Mouse (Mus musculus) embryonic facial prominence, embryonic 10.5 days (tissue): ENCODE measurements around the gene Ypel5. TPM values are rescaled to one million over a fixed set of nuclear protein-coding genes. Genes with fewer than 3 reads are reported as not detected.

ENCODE experiments used
- DNase-seq: peaks from one replicate; pipeline ENCODE4 v3.0.0-alpha.2; 2017; ENCODE audit warnings: low spot score
- H3K27ac ChIP-seq: fragments of 300-500 bp; sonication (generic); replicated peaks from 2 replicates; pipeline ENCODE4 v1.5.1; 2016; ENCODE audit warnings: mild to moderate bottlenecking
- H3K27me3 ChIP-seq: fragments of 300-500 bp; sonication (generic); replicated peaks from 2 replicates; pipeline ENCODE4 v1.6.1; 2016; ENCODE audit warnings: low read depth, mild to moderate bottlenecking; ENCODE audit not compliant: poor library complexity, severe bottlenecking
- H3K36me3 ChIP-seq: fragments of 300-500 bp; sonication (generic); replicated peaks from 2 replicates; pipeline ENCODE4 v1.6.1; 2016; ENCODE audit warnings: mild to moderate bottlenecking, moderate library complexity
- H3K4me1 ChIP-seq: fragments of 300-500 bp; sonication (generic); 2 replicates; pipeline ENCODE4 v1.6.1; 2016
- H3K4me3 ChIP-seq: fragments of 300-500 bp; sonication (generic); 2 replicates; pipeline ENCODE4 v1.5.1; 2016; ENCODE audit warnings: mild to moderate bottlenecking, moderate library complexity
- H3K9me3 ChIP-seq: fragments of 300-500 bp; sonication (generic); 2 replicates; pipeline ENCODE4 v1.6.1; 2016; ENCODE audit warnings: mild to moderate bottlenecking
- WGBS: fragments of 180-500 bp; shearing (Covaris S2); methylation state at CpG from one replicate; pipeline ENCODE4 v1.1.7; 2016; 5-methylcytosine and 5-hydroxymethylcytosine counted together
- polyA plus RNA-seq: library from polyadenylated mRNA; unstranded; fragments of >200 nt; fragmentation: Nextera tagmentation; extraction: Ambion mirVana; gene quantifications from 2 replicates; pipeline ENCODE4 v1.2.1, GENCODE M21; 2016

Ypel5 gene
- polyA plus RNA-seq, 1 experiment from 2014 or later: 28.0 TPM

GRCm38 (mm10) chr17:72820425-72820824, 15.8 kb upstream of the Ypel5 start:
- Histone ChIP-seq H3K36me3 (no peaks in the 10 kb centered on the region), H3K4me3 (no peak overlapping the region), H3K9me3 (no peaks in the 10 kb centered on the region), H3K27me3 (no peaks in the 10 kb centered on the region), H3K27ac (no peak overlapping the region), H3K4me1 (peaks cover 6% of the 10 kb centered on the region; the same call in 1 of the 2 replicates)
- no peak for DNase-seq
- 65% methylated on average over 4 of the region's 4 CpGs for WGBS

GRCm38 (mm10) chr17:72821923-72822322, 14.3 kb upstream of the Ypel5 start:
- no peaks in the 10 kb centered on the region for H3K36me3 ChIP-seq
- H3K4me1 ChIP-seq: peaks cover 6% of the 10 kb centered on the region; the same call in 1 of the 2 replicates
- no peak overlapping the region for H3K27ac ChIP-seq
- H3K4me3 ChIP-seq: no peak overlapping the region
- no peaks in the 10 kb centered on the region; the same call in 1 of the 2 replicates for H3K27me3 ChIP-seq
- no peaks in the 10 kb centered on the region for H3K9me3 ChIP-seq
- WGBS: 72% methylated on average over 1 of the region's 1 CpGs
- DNase-seq: no peak

- WGBS: 83% methylated on average over 3 of the region's 3 CpGs
- no peak for DNase-seq
- peaks cover under 1% of the 10 kb centered on the region; the same call in 1 of the 2 replicates for H3K4me1 ChIP-seq
Observed at GRCm38 (mm10) chr17:72826916-72827534, 9.2 kb upstream of the Ypel5 start.

GRCm38 (mm10) chr17:72828027-72828678, 8.1 kb upstream of the Ypel5 start:
- Histone ChIP-seq H3K9me3 (no peaks in the 10 kb centered on the region), H3K4me3 (no peak overlapping the region), H3K4me1 (no peaks in the 10 kb centered on the region), H3K27me3 (no peaks in the 10 kb centered on the region; the same call in 1 of the 2 replicates), H3K36me3 (no peaks in the 10 kb centered on the region), H3K27ac (no peak overlapping the region)
- DNase-seq: no peak
- 84% methylated on average over 3 of the region's 3 CpGs for WGBS

More at GRCm38 (mm10) chr17:72826916-72827534, 9.2 kb upstream of the Ypel5 start:
- H3K27me3 ChIP-seq: no peaks in the 10 kb centered on the region; the same call in 1 of the 2 replicates
- H3K27ac ChIP-seq: no peak overlapping the region
- no peak overlapping the region for H3K4me3 ChIP-seq
- H3K9me3 ChIP-seq: no peaks in the 10 kb centered on the region
- H3K36me3 ChIP-seq: no peaks in the 10 kb centered on the region

- H3K4me3 ChIP-seq: no peak overlapping the region
- H3K4me1 ChIP-seq: no peaks in the 10 kb centered on the region
- H3K27ac ChIP-seq: no peak overlapping the region
- 86% methylated on average over 8 of the region's 8 CpGs for WGBS
- no peaks in the 10 kb centered on the region for H3K36me3 ChIP-seq
- no peak for DNase-seq
- no peaks in the 10 kb centered on the region for H3K9me3 ChIP-seq
- H3K27me3 ChIP-seq: no peaks in the 10 kb centered on the region; the same call in 1 of the 2 replicates
Observed at GRCm38 (mm10) chr17:72828687-72829086, 7.6 kb upstream of the Ypel5 start.

- WGBS: under 1% methylated on average over 77 of the region's 77 CpGs
- peak; percentile 94 for DNase-seq
- Histone ChIP-seq H3K4me1 (peaks cover 5% of the 10 kb centered on the region; the same call in 1 of the 2 replicates), H3K9me3 (no peaks in the 10 kb centered on the region), H3K36me3 (no peaks in the 10 kb centered on the region), H3K4me3 (peak overlapping the region; percentile 88), H3K27me3 (no peaks in the 10 kb centered on the region), H3K27ac (peak overlapping the region; percentile 94)
Observed at GRCm38 (mm10) chr17:72837140-72837712, 973 bp downstream of the Ypel5 start.

- DNase-seq: no peak
- H3K27ac ChIP-seq: peak overlapping the region; percentile 94; the same call in 1 of the 2 replicates
- H3K9me3 ChIP-seq: no peaks in the 10 kb centered on the region
- H3K27me3 ChIP-seq: no peaks in the 10 kb centered on the region
- no peaks in the 10 kb centered on the region for H3K36me3 ChIP-seq
- 23% methylated on average over 8 of the region's 8 CpGs for WGBS
- peak overlapping the region; percentile 88 for H3K4me3 ChIP-seq
- peaks cover 5% of the 10 kb centered on the region; the same call in 1 of the 2 replicates for H3K4me1 ChIP-seq
Observed at GRCm38 (mm10) chr17:72837824-72838474, 1.7 kb downstream of the Ypel5 start.

- Histone ChIP-seq H3K4me1 (peaks cover 5% of the 10 kb centered on the region; the same call in 1 of the 2 replicates), H3K36me3 (no peaks in the 10 kb centered on the region), H3K4me3 (no peak overlapping the region), H3K9me3 (no peaks in the 10 kb centered on the region), H3K27me3 (no peaks in the 10 kb centered on the region), H3K27ac (no peak overlapping the region)
- WGBS: 82% methylated on average over 2 of the region's 2 CpGs
- no peak for DNase-seq
Observed at GRCm38 (mm10) chr17:72839000-72839399, 2.7 kb downstream of the Ypel5 start.

- Histone ChIP-seq H3K9me3 (no peaks in the 10 kb centered on the region), H3K27me3 (no peaks in the 10 kb centered on the region), H3K36me3 (peaks cover 9% of the 10 kb centered on the region; the same call in 1 of the 2 replicates), H3K4me1 (no peaks in the 10 kb centered on the region), H3K4me3 (no peak overlapping the region), H3K27ac (no peak overlapping the region)
- no peak for DNase-seq
- 94% methylated on average over 6 of the region's 6 CpGs for WGBS
Observed at GRCm38 (mm10) chr17:72844393-72844792, 8.1 kb downstream of the Ypel5 start.

GRCm38 (mm10) chr17:72844949-72845490, 8.8 kb downstream of the Ypel5 start:
- DNase-seq: no peak
- 88% methylated on average over 7 of the region's 7 CpGs for WGBS

GRCm38 (mm10) chr17:72845521-72845920, 9.3 kb downstream of the Ypel5 start:
- Histone ChIP-seq H3K9me3 (no peaks in the 10 kb centered on the region), H3K27ac (no peak overlapping the region), H3K4me1 (no peaks in the 10 kb centered on the region), H3K4me3 (no peak overlapping the region), H3K27me3 (no peaks in the 10 kb centered on the region), H3K36me3 (peaks cover 9% of the 10 kb centered on the region; the same call in 1 of the 2 replicates)
- DNase-seq: no peak

More at GRCm38 (mm10) chr17:72844949-72845490, 8.8 kb downstream of the Ypel5 start:
- H3K9me3 ChIP-seq: no peaks in the 10 kb centered on the region
- no peak overlapping the region for H3K4me3 ChIP-seq
- H3K36me3 ChIP-seq: peaks cover 9% of the 10 kb centered on the region; the same call in 1 of the 2 replicates
- no peaks in the 10 kb centered on the region for H3K4me1 ChIP-seq
- no peaks in the 10 kb centered on the region for H3K27me3 ChIP-seq
- H3K27ac ChIP-seq: no peak overlapping the region

GRCm38 (mm10) chr17:72855298-72855697, 19.0 kb downstream of the Ypel5 start:
- no peaks in the 10 kb centered on the region for H3K4me1 ChIP-seq
- no peak overlapping the region for H3K27ac ChIP-seq
- no peak overlapping the region for H3K4me3 ChIP-seq
- 72% methylated on average over 1 of the region's 1 CpGs for WGBS
- H3K36me3 ChIP-seq: no peaks in the 10 kb centered on the region
- DNase-seq: no peak
- no peaks in the 10 kb centered on the region for H3K27me3 ChIP-seq
- no peaks in the 10 kb centered on the region for H3K9me3 ChIP-seq
